Mouse (Mus musculus) MEL (cell line): ENCODE results near the gene Zfp598.

Source experiments
- CTCF ChIP-seq, 3 experiments: IDR thresholded peaks in 2 of 3; conservative IDR thresholded peaks in 1 of 3; 2 replicates each; pipeline ENCODE4 v1.5.1; 2011 to 2012; ENCODE audit warnings: low read length in 3 of 3, low read depth in 2 of 3, mild to moderate bottlenecking in 2 of 3, improper control_type of control experiment in 1 of 3, inconsistent platforms in 1 of 3, mixed read lengths in 1 of 3, moderate library complexity in 1 of 3; ENCODE audit not compliant: control insufficient read depth in 1 of 3, insufficient read depth in 1 of 3, poor library complexity in 1 of 3, severe bottlenecking in 1 of 3
- NELFE ChIP-seq: IDR thresholded peaks from 2 replicates; pipeline ENCODE4 v1.6.1; 2011; ENCODE audit warnings: low read depth, low read length, improper control_type of control experiment

DNA sequence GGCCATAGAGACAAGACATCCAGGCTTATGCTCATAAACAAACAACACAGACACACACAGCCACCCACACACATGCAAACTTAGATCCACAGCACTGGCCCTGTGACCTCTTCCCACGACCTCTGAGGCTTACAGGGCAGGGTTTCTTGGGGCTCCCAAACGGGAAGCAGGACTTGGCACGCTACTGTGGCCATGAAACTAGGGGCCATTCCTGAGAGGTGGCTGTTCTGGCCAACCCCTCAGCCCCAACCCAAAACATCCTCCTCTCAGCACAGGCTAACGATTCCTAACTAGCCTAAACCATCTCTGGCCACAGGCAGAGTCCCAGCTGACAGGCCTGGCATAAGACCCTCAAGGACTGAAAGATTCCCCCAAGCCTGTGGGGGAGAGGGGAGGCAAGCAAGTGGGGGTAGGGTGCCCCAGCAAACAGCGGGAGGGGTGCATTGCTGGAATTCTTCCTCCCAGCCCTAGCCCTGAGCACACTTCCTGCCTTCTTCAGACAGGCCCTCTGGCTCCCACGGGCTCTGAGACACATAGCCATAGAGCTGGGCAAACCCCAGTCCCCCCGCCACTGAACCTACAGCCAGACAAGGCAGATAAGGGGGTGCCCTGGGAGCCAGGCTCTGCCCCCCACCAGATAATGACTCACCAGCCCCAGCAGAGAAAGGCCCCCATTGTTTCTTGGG lies 25.3 kb upstream of the Zfp598 start:
- no peak for TF ChIP-seq NELFE
- no peak for TF ChIP-seq CTCF (IDR thresholded peaks at IDR 0.05 in 2 of 3, conservative IDR thresholded peaks at IDR 0.05 in 1 of 3; ENCODE audit: control insufficient read depth in 1 of 3, insufficient read depth in 1 of 3, low read depth in 2 of 3, low read length in 3 of 3, poor library complexity in 1 of 3, severe bottlenecking in 1 of 3)
